Mouse (Mus musculus) bone marrow, adult 2 months (tissue): ENCODE measurements around the gene Veph1. TPM values are rescaled to one million over a fixed set of nuclear protein-coding genes. Genes with fewer than 3 reads are reported as not detected.

Source experiments
- H3K27ac ChIP-seq: fragments of 200-500 bp; 2 replicates; pipeline ENCODE4 v1.5.1; 2012; ENCODE audit warnings: low read depth, mild to moderate bottlenecking, control low read depth, inconsistent platforms, low read length; ENCODE audit not compliant: control insufficient read depth, poor library complexity, insufficient read depth
- H3K4me1 ChIP-seq: fragments of 200-500 bp; 2 replicates; pipeline ENCODE4 v1.6.1; 2011; ENCODE audit warnings: low read length; ENCODE audit not compliant: control insufficient read depth, insufficient read depth
- H3K4me3 ChIP-seq: fragments of 200-500 bp; replicated peaks from 2 replicates; pipeline ENCODE3; 2011; ENCODE audit warnings: mild to moderate bottlenecking, low read depth, low read length, control low read depth; ENCODE audit not compliant: control insufficient read depth
- CTCF ChIP-seq: fragments of 200-500 bp; IDR thresholded peaks from 2 replicates; pipeline ENCODE4 v1.5.1; 2011; ENCODE audit warnings: low read length, control low read depth; ENCODE audit not compliant: control insufficient read depth, insufficient read depth
- POLR2A ChIP-seq: fragments of 200-500 bp; IDR thresholded peaks from 2 replicates; pipeline ENCODE4 v1.6.1; 2011; ENCODE audit warnings: low read depth, mild to moderate bottlenecking, control low read depth, low read length, borderline replicate concordance; ENCODE audit not compliant: control insufficient read depth
- WGBS: fragments of 180-500 bp; shearing (Covaris S2); methylation state at CpG from one replicate; pipeline ENCODE4 v1.1.7; 2018; 5-methylcytosine and 5-hydroxymethylcytosine counted together
- polyA plus RNA-seq: library from polyadenylated mRNA; stranded (reverse); fragments of >200 nt; gene quantifications from 2 replicates; pipeline ENCODE4 v1.2.4, GENCODE M21; 2011; ENCODE audit warnings: low replicate concordance; ENCODE audit not compliant: missing spikeins, insufficient read depth, insufficient read length

Gene Veph1
- polyA plus RNA-seq = 1.00 TPM in 1 of 2 replicates, not detected in the other

GRCm38 (mm10) chr3:66296545-66296944, at the start of gene Veph1:
Veph1 (minus strand) TSS chr3:66296837.
- Histone ChIP-seq H3K27ac (no peak within 1 kb of the TSS), H3K4me3 (no peak within 1 kb of the TSS), H3K4me1 (no peaks in the 10 kb centered on the region)
- 8% methylated on average over 11 of the region's 11 CpGs for WGBS
- no peak for TF ChIP-seq CTCF
- TF ChIP-seq POLR2A = no peak

- WGBS = 69% methylated on average over 2 of the region's 2 CpGs
These were observed 44.1 kb upstream of the Veph1 start for GRCm38 (mm10) chr3:66340742-66341141.

GRCm38 (mm10) chr3:66332401-66332729, 35.7 kb upstream of the Veph1 start:
- no peak overlapping the region for H3K4me3 ChIP-seq
- WGBS = 83% methylated on average over 9 of the region's 9 CpGs
- H3K27ac ChIP-seq = no peak overlapping the region
- TF ChIP-seq POLR2A (no peak), CTCF (no peak)
- no peaks in the 10 kb centered on the region; the same call in 1 of the 2 replicates for H3K4me1 ChIP-seq

More at GRCm38 (mm10) chr3:66340742-66341141, 44.1 kb upstream of the Veph1 start:
- H3K27ac ChIP-seq = no peak overlapping the region
- H3K4me1 ChIP-seq = no peaks in the 10 kb centered on the region; the same call in 1 of the 2 replicates
- H3K4me3 ChIP-seq = no peak overlapping the region
- TF ChIP-seq CTCF (no peak), POLR2A (no peak)

GRCm38 (mm10) chr3:66331592-66332400, 35.2 kb upstream of the Veph1 start:
- H3K27ac ChIP-seq = no peak overlapping the region
- TF ChIP-seq CTCF (peak; percentile 24; the same call in 1 of the 2 replicates), POLR2A (no peak)
- no peaks in the 10 kb centered on the region; the same call in 1 of the 2 replicates for H3K4me1 ChIP-seq
- 30% methylated on average over 12 of the region's 12 CpGs for WGBS
- no peak overlapping the region for H3K4me3 ChIP-seq

GRCm38 (mm10) chr3:66330896-66331579, 34.4 kb upstream of the Veph1 start:
- no peak overlapping the region for H3K27ac ChIP-seq
- H3K4me3 ChIP-seq = no peak overlapping the region
- H3K4me1 ChIP-seq = no peaks in the 10 kb centered on the region
- TF ChIP-seq CTCF (no peak), POLR2A (no peak)
- 38% methylated on average over 15 of the region's 15 CpGs for WGBS

- TF ChIP-seq CTCF (no peak), POLR2A (no peak)
- no peaks in the 10 kb centered on the region for H3K4me1 ChIP-seq
- WGBS = 83% methylated on average over 16 of the region's 16 CpGs
- no peak overlapping the region for H3K27ac ChIP-seq
- H3K4me3 ChIP-seq = no peak overlapping the region
These were observed 29.6 kb upstream of the Veph1 start for GRCm38 (mm10) chr3:66325962-66326834.

GRCm38 (mm10) chr3:66325486-66325951, 28.9 kb upstream of the Veph1 start:
- Histone ChIP-seq H3K27ac (no peak overlapping the region), H3K4me3 (no peak overlapping the region), H3K4me1 (no peaks in the 10 kb centered on the region)
- 73% methylated on average over 5 of the region's 5 CpGs for WGBS
- TF ChIP-seq CTCF (no peak), POLR2A (no peak)
